Mouse (Mus musculus): ENCODE measurements around the gene Hoxc4. TPM values are rescaled to one million over a fixed set of nuclear protein-coding genes. Genes with fewer than 3 reads are reported as not detected.

The Hoxc4 gene
- polyA plus RNA-seq, 1 experiment from 2014 or later: 1.1 TPM

DNA sequence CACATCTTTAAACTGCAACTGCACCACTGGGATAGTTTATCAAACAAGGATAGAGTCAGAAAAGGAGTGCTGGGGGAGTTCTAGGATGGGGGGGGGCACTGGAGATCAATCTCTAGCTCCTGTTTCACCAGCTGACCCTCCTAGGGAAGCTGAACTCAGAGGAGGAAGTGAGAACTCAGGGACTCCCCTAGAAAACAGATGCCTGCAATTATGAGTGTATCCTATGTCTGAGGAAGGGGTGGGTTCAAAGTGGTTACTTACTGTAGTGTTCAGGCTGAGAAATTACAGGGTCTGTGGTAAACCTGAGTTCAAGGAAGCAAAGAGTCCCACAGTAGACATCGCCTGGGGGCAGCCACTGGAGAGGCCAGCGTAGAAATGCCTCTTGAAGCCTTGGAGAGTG, 32.9 kb downstream of the Hoxc4 start:
- Histone ChIP-seq H3K9ac (no peak overlapping the region), H3K9me3 (replicated peaks) (no peaks in the 10 kb centered on the region), H3K36me3 (no peaks in the 10 kb centered on the region), H3K4me3 (replicated peaks) (no peak overlapping the region), H3K27me3 (peaks cover 84% of the 10 kb centered on the region), H3K4me1 (no peaks in the 10 kb centered on the region), H3K4me2 (replicated peaks) (no peak overlapping the region), H3K27ac (replicated peaks) (no peak overlapping the region)
- WGBS: 58% methylated on average over 2 of the region's 2 CpGs
- no peak for ATAC-seq (ENCODE audit: insufficient number of reproducible peaks, low FRiP score, low TSS enrichment, low read depth)

DNA sequence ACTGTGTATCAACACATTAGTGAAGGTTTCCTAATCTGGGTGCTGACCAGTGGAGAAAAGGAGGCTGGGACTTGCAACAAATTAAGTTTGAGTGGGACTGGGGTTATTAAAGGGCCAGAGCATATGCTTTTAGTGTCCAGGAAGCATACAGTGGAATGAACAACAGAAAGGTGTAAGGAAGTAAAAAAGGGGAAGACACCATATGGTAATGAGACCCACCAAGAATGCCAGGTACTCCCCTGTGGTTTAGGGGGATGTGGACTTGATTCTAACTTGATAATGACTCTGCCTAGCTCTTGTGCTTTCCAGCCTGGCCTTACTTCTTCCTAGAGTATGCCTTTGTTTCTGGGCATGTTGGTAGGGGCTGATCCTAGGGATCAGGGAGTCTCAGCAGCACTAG, 34.5 kb downstream of the Hoxc4 start:
- no peak overlapping the region for H3K9ac ChIP-seq
- H3K4me1 ChIP-seq: no peaks in the 10 kb centered on the region
- no peaks in the 10 kb centered on the region for H3K9me3 ChIP-seq (replicated peaks)
- no peak overlapping the region for H3K27ac ChIP-seq (replicated peaks)
- peaks cover 85% of the 10 kb centered on the region for H3K27me3 ChIP-seq
- H3K4me3 ChIP-seq (replicated peaks): no peak overlapping the region
- no peaks in the 10 kb centered on the region for H3K36me3 ChIP-seq
- ATAC-seq (ENCODE audit: insufficient number of reproducible peaks, low FRiP score, low TSS enrichment, low read depth): no peak
- H3K4me2 ChIP-seq (replicated peaks): no peak overlapping the region

- no peaks in the 10 kb centered on the region for H3K9me3 ChIP-seq (replicated peaks)
- WGBS: 39% methylated on average over 2 of the region's 2 CpGs
Observed at GRCm38 (mm10) chr15:103056396-103056795, 37.7 kb downstream of the Hoxc4 start.

DNA sequence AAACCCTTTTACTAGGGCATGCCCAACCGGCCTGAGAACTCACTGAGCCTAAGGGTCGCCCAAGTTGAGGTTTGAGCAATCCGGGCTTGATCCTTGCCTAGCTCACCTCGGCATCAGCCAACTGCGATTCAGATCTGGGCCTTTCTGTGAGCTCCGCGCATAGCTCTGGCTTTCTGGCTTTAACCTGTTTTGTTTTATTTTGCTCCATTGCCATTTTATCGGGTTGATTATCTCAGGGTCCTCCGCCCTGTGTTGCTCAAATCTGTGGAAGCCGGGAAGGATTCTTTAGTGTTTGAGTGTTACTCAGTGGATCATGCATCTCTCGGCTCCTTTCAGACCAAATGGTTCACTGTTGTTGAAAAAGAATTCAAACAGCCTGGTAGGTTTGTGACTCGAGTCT, 40.0 kb downstream of the Hoxc4 start:
- ATAC-seq (ENCODE audit: insufficient number of reproducible peaks, low FRiP score, low TSS enrichment, low read depth): no peak
- Histone ChIP-seq H3K27me3 (peaks cover 94% of the 10 kb centered on the region), H3K27ac (replicated peaks) (no peak overlapping the region), H3K36me3 (no peaks in the 10 kb centered on the region), H3K9me3 (replicated peaks) (no peaks in the 10 kb centered on the region), H3K9ac (no peak overlapping the region), H3K4me1 (0 out of 2 replicates have a peak, but pooled peaks cover 11% of the 10 kb centered on the region), H3K4me2 (replicated peaks) (no peak overlapping the region), H3K4me3 (replicated peaks) (no peak overlapping the region)
- WGBS: 13% methylated on average over 12 of the region's 12 CpGs

More at GRCm38 (mm10) chr15:103056396-103056795, 37.7 kb downstream of the Hoxc4 start:
- H3K36me3 ChIP-seq: no peaks in the 10 kb centered on the region
- H3K4me3 ChIP-seq (replicated peaks): no peak overlapping the region
- H3K27me3 ChIP-seq: peaks cover 90% of the 10 kb centered on the region
- H3K4me2 ChIP-seq (replicated peaks): no peak overlapping the region
- 0 out of 2 replicates have a peak, but pooled peaks cover 10% of the 10 kb centered on the region for H3K4me1 ChIP-seq
- H3K9ac ChIP-seq: no peak overlapping the region
- ATAC-seq (ENCODE audit: insufficient number of reproducible peaks, low FRiP score, low TSS enrichment, low read depth): no peak
- H3K27ac ChIP-seq (replicated peaks): no peak overlapping the region

DNA sequence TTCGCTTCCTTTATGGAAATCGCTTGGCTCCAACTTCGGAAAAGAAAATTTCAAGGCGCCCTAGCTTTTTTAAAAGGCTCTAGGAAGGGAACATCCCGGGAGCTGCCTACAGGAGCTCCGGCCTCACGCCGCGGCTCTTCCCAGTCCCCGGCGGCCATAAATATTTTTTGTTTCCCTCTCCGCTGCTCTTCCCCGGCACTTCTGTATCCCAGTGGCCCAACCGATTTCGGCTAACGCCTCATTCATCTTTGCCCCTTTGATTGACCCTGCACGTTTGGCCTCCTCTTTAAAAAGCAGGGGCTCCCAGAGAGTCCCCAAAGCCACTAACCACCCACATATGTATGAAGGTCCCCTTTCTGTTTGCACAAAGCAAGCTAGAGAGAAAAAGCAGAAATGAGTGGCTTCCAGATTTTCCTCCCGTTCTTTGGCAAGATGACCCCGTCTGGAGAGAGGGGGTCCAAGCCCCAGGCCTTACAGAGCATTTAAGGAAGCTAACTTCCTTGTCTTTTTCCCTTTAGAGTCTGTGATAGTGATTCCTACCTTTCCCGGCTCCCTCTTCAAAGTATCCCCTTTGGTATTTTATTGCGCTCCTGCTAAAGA, 40.8 kb downstream of the Hoxc4 start:
- H3K9ac ChIP-seq: no peak overlapping the region
- ATAC-seq (ENCODE audit: insufficient number of reproducible peaks, low FRiP score, low TSS enrichment, low read depth): no peak

DNA sequence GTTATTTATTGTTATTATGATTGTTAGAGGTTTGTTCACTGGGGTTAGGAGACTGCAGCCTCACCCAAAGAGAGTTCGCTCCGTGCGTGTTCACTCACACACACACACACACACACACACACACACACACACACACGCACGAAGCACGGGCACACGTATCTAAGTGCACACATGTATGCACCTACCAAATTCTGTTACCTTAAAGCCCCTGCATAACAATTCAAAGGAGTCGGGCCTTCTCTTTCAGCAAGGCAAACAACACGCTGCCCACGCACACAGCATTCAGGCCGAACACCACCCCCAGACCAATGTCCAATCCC, 41.2 kb downstream of the Hoxc4 start:
- no peaks in the 10 kb centered on the region for H3K9me3 ChIP-seq (replicated peaks)
- H3K27ac ChIP-seq (replicated peaks): no peak overlapping the region
- 23% methylated on average over 11 of the region's 11 CpGs for WGBS
- H3K27me3 ChIP-seq: peaks cover 92% of the 10 kb centered on the region
- 0 out of 2 replicates have a peak, but pooled peaks cover 11% of the 10 kb centered on the region for H3K4me1 ChIP-seq
- no peak overlapping the region for H3K4me2 ChIP-seq (replicated peaks)
- no peak overlapping the region for H3K4me3 ChIP-seq (replicated peaks)
- no peaks in the 10 kb centered on the region for H3K36me3 ChIP-seq
- no peak overlapping the region for H3K9ac ChIP-seq
- ATAC-seq (ENCODE audit: insufficient number of reproducible peaks, low FRiP score, low TSS enrichment, low read depth): no peak

More for the DNA sequence above, 40.8 kb downstream of the Hoxc4 start:
- Histone ChIP-seq H3K4me3 (replicated peaks) (no peak overlapping the region), H3K36me3 (no peaks in the 10 kb centered on the region), H3K4me1 (0 out of 2 replicates have a peak, but pooled peaks cover 11% of the 10 kb centered on the region), H3K27ac (replicated peaks) (no peak overlapping the region), H3K9me3 (replicated peaks) (no peaks in the 10 kb centered on the region), H3K4me2 (replicated peaks) (no peak overlapping the region), H3K27me3 (peaks cover 93% of the 10 kb centered on the region)
- WGBS: 9% methylated on average over 21 of the region's 21 CpGs

GRCm38 (mm10) chr15:103060341-103061130, 41.8 kb downstream of the Hoxc4 start:
- H3K27me3 ChIP-seq: peaks cover 92% of the 10 kb centered on the region
- 9% methylated on average over 36 of the region's 36 CpGs for WGBS
- no peaks in the 10 kb centered on the region for H3K36me3 ChIP-seq
- no peak overlapping the region; the same call in 1 of the 2 replicates for H3K4me2 ChIP-seq (replicated peaks)
- 0 out of 2 replicates have a peak, but pooled peaks cover 11% of the 10 kb centered on the region for H3K4me1 ChIP-seq
- H3K9me3 ChIP-seq (replicated peaks): no peaks in the 10 kb centered on the region
- ATAC-seq (ENCODE audit: insufficient number of reproducible peaks, low FRiP score, low TSS enrichment, low read depth): no peak
- 0 out of 2 replicates have a peak overlapping the region, but pooled peaks have one; percentile 1 for H3K4me3 ChIP-seq (replicated peaks)
- H3K9ac ChIP-seq: no peak overlapping the region
- H3K27ac ChIP-seq (replicated peaks): no peak overlapping the region

GRCm38 (mm10) chr15:103061131-103061825, 42.5 kb downstream of the Hoxc4 start:
- WGBS: 5% methylated on average over 30 of the region's 30 CpGs
- H3K4me2 ChIP-seq (replicated peaks): no peak overlapping the region; the same call in 1 of the 2 replicates
- no peak for ATAC-seq (ENCODE audit: insufficient number of reproducible peaks, low FRiP score, low TSS enrichment, low read depth)

DNA sequence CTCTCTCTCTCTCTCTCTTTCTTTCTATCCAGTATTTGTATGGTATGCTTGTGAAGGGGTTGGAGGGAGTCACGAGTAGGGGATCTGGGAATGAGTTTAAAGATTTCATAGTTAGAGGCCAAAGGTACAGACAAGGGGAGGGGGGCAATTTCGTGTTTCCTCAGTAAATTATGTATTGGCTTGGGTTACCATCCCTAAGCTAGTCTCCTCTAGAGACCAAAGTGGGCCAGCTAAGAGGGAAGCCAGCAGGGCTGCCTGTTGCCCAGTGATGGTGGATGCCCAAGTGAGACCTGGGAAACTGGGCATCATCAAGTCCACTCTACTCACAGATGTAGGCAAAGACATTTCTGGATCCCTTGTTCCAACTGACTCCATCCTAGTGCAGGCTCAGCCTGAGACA, 43.3 kb downstream of the Hoxc4 start:
- Histone ChIP-seq H3K4me3 (replicated peaks) (no peak overlapping the region), H3K27me3 (peaks cover 93% of the 10 kb centered on the region), H3K4me1 (0 out of 2 replicates have a peak, but pooled peaks cover 11% of the 10 kb centered on the region), H3K27ac (replicated peaks) (no peak overlapping the region), H3K36me3 (no peaks in the 10 kb centered on the region), H3K9ac (no peak overlapping the region), H3K9me3 (replicated peaks) (no peaks in the 10 kb centered on the region), H3K4me2 (replicated peaks) (no peak overlapping the region)
- WGBS: 13% methylated on average over 2 of the region's 2 CpGs
- ATAC-seq (ENCODE audit: insufficient number of reproducible peaks, low FRiP score, low TSS enrichment, low read depth): no peak

More at GRCm38 (mm10) chr15:103061131-103061825, 42.5 kb downstream of the Hoxc4 start:
- no peaks in the 10 kb centered on the region for H3K36me3 ChIP-seq
- H3K4me3 ChIP-seq (replicated peaks): no peak overlapping the region
- H3K9ac ChIP-seq: no peak overlapping the region
- peaks cover 93% of the 10 kb centered on the region for H3K27me3 ChIP-seq
- H3K27ac ChIP-seq (replicated peaks): no peak overlapping the region
- 0 out of 2 replicates have a peak, but pooled peaks cover 11% of the 10 kb centered on the region for H3K4me1 ChIP-seq
- no peaks in the 10 kb centered on the region for H3K9me3 ChIP-seq (replicated peaks)

GRCm38 (mm10) chr15:103065642-103066041, 46.9 kb downstream of the Hoxc4 start:
- H3K4me2 ChIP-seq (replicated peaks): no peak overlapping the region
- no peak for ATAC-seq (ENCODE audit: insufficient number of reproducible peaks, low FRiP score, low TSS enrichment, low read depth)
- peaks cover 98% of the 10 kb centered on the region for H3K27me3 ChIP-seq
- H3K9me3 ChIP-seq (replicated peaks): no peaks in the 10 kb centered on the region
- no peak overlapping the region for H3K9ac ChIP-seq
- no peak overlapping the region for H3K27ac ChIP-seq (replicated peaks)
- 45% methylated on average over 7 of the region's 7 CpGs for WGBS
- H3K4me1 ChIP-seq: 0 out of 2 replicates have a peak, but pooled peaks cover 8% of the 10 kb centered on the region
- H3K36me3 ChIP-seq: no peaks in the 10 kb centered on the region
- H3K4me3 ChIP-seq (replicated peaks): no peak overlapping the region

- no peak overlapping the region for H3K27ac ChIP-seq (replicated peaks)
- no peaks in the 10 kb centered on the region for H3K4me1 ChIP-seq
- no peak overlapping the region for H3K4me2 ChIP-seq (replicated peaks)
- no peaks in the 10 kb centered on the region for H3K9me3 ChIP-seq (replicated peaks)
- no peak for ATAC-seq (ENCODE audit: insufficient number of reproducible peaks, low FRiP score, low TSS enrichment, low read depth)
- H3K27me3 ChIP-seq: peaks cover 91% of the 10 kb centered on the region
- 65% methylated on average over 4 of the region's 4 CpGs for WGBS
- H3K9ac ChIP-seq: no peak overlapping the region
- no peak overlapping the region for H3K4me3 ChIP-seq (replicated peaks)
- H3K36me3 ChIP-seq: no peaks in the 10 kb centered on the region
Observed at GRCm38 (mm10) chr15:103067701-103068100, 49.0 kb downstream of the Hoxc4 start.

Measured in embryonic facial prominence, embryonic 15.5 days (tissue).